25 mouse cellular contexts compared by ENCODE assay signal in genomic region chrX:81147416-81147815, GRCm38 (mm10).
"Had no signal": no experiment of that assay in that cellular context is flagged by ENCODE, and none has a peak within 500 bp of the region (broad histone marks: within the 10 kb centered on the region; RNA-seq: fewer than 3 reads in every experiment).

No protein-coding gene starts in this region.

- DNase-seq: kidney, postnatal 25 days; layer of hippocampus, adult 9-11 months; liver; lung, adult 18-20 months; lung, postnatal 10 days; lung, postnatal 36 days; retina, postnatal 1 day; right cerebral cortex, postnatal 14 days; right cerebral cortex, postnatal 4 days; spleen, adult 18-20 months; thymus, adult 18-20 months; thymus, postnatal 36 days had no signal

- H3K4me2 ChIP-seq: limb, embryonic 13.5 days; liver, embryonic 12.5 days; liver, embryonic 15.5 days; lung, embryonic 15.5 days; midbrain, embryonic 13.5 days; neural tube, embryonic 13.5 days had no signal

- H3K36me3 ChIP-seq: limb, embryonic 10.5 days; limb, embryonic 13.5 days; liver, embryonic 12.5 days; liver, embryonic 15.5 days; lung, embryonic 15.5 days; midbrain, embryonic 10.5 days; midbrain, embryonic 13.5 days; neural tube, embryonic 13.5 days had no signal

- ATAC-seq: liver, embryonic 12.5 days; midbrain, embryonic 13.5 days; midbrain, embryonic 16.5 days had no signal

- H3K27me3 ChIP-seq: limb, embryonic 13.5 days; liver, embryonic 12.5 days; liver, embryonic 15.5 days; lung, embryonic 15.5 days; megakaryocyte, embryonic 14.5 days; midbrain, embryonic 13.5 days; neural tube, embryonic 13.5 days had no signal

- H3K4me3 ChIP-seq: layer of hippocampus, adult 2 months; limb, embryonic 10.5 days; limb, embryonic 13.5 days; liver, embryonic 12.5 days; liver, embryonic 15.5 days; lung, embryonic 15.5 days; megakaryocyte, embryonic 14.5 days; midbrain, embryonic 10.5 days; midbrain, embryonic 13.5 days; myocyte; neural tube, embryonic 13.5 days had no signal

- H3K9ac ChIP-seq: limb, embryonic 13.5 days; liver, embryonic 12.5 days; liver, embryonic 15.5 days; lung, embryonic 15.5 days; midbrain, embryonic 13.5 days; neural tube, embryonic 13.5 days had no signal

- H3K27ac ChIP-seq: kidney, postnatal 0 days; layer of hippocampus, adult 2 months; limb, embryonic 10.5 days; limb, embryonic 13.5 days; liver, embryonic 12.5 days; liver, embryonic 15.5 days; lung, embryonic 15.5 days; midbrain, embryonic 10.5 days; midbrain, embryonic 13.5 days; neural tube, embryonic 13.5 days had no signal

- H3K9me3 ChIP-seq: limb, embryonic 10.5 days; limb, embryonic 13.5 days; liver, embryonic 12.5 days; liver, embryonic 15.5 days; lung, embryonic 15.5 days; megakaryocyte, embryonic 14.5 days; midbrain, embryonic 10.5 days; midbrain, embryonic 13.5 days; neural tube, embryonic 13.5 days had no signal

- H3K4me1 ChIP-seq: limb, embryonic 10.5 days; limb, embryonic 13.5 days; liver, embryonic 12.5 days; liver, embryonic 15.5 days; lung, embryonic 15.5 days; megakaryocyte, embryonic 14.5 days; midbrain, embryonic 10.5 days; midbrain, embryonic 13.5 days; neural tube, embryonic 13.5 days had no signal
